Mouse (Mus musculus) spleen, adult 10 weeks (tissue): ENCODE measurements around the gene Slc44a5. TPM values are rescaled to one million over a fixed set of nuclear protein-coding genes. Genes with fewer than 3 reads are reported as not detected.

Experiments used
- polyA plus RNA-seq: library from polyadenylated mRNA; stranded (reverse); fragments of 350-450 nt; fragmentation: Illumina TruSeq; extraction: RNeasy Lipid Tissue Mini Kit (QIAGEN cat#74804); gene quantifications from one replicate; pipeline ENCODE4 v1.2.3, GENCODE M21; 2015; ENCODE audit warnings: low replicate concordance; ENCODE audit not compliant: insufficient read depth

Slc44a5 gene
- polyA plus RNA-seq = 1.2 TPM

DNA sequence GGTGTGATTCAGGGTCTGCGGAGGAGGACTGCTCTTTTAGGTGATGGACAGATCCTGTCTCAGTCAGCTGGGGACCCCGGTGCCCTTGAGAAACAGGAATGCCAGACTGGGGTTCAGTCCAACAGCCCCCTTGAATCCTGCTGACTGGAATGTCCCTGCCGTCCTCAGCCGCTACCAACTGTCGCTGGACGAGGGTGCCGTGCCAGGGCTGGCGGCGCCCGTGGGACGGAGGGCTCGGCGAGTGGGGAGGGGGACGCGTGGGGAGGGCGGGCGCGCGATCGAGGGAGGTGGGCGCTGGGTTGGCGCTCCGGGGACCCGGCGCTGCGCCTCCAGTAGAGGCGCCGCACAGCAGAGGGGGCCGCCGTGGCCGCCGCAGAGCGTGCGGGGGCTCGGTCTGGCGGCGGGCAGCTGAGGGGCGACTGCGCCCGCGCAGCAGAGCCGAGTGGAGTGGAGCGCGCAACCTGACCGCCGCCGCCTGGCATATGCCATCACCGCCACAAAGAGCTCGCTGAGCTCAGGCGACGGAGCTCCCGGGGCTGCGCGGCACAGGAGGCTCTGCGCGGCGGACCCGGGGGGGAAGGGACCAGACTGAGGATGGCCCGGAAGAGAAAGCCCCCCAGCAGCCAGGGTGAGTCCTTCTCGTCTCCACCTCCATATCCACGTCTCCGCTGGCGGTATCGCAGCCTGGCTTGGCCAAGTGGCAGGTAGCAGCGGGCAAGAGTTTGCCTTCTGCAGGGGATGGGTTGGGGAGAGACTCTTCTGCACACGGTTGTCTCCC lies at the start of gene Slc44a5:
TSS of gene Slc44a5 (plus strand) at position 266 of the 778 bp plus-strand sequence.

DNA sequence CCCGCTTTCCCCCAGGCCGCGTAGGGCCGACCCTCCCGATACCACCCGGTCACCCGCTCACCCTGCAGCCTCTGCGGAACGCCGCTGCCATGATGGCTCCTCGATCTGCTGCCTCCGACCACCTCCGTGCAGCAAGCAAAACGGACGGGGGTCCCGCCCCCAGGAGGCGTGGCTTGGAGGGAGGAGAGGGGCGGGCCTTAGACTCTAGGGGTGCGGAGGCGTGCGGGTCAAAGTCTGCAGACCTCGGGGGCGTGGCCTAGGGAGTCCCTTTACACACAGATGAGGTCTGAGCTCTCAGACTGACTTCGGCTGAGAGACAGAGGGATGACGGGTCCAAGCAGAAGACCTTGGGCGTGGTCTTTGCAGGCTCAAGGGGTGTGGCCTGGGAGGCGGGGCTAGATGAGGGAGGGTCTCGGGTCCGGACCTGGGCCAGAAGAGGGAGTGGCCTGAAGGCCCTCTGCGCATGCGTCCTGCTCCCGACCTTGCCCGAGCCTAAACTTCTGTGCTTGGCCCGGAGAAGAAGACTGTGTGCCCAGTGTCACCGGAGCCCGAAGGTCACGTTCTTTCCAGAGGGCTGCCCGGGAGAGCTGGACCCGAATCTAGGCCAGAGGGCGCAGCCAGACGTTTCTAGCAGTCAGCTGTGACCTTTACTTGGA lies 28.8 kb upstream of the Slc44a5 start, which contains the start of gene Acadm:
TSS of gene Acadm (minus strand) at position 298 of the 656 bp plus-strand sequence.

Other genes with a start within 250 kb of the Slc44a5 start
- gene St6galnac3, start 248.3 kb upstream of the Slc44a5 start, polyA plus RNA-seq = 12.0 TPM
- gene Asb17, start 129.2 kb upstream of the Slc44a5 start, polyA plus RNA-seq = not detected
- not detected for gene Msh4, start 67.3 kb upstream of the Slc44a5 start, polyA plus RNA-seq
- gene Rabggtb, start 60.4 kb upstream of the Slc44a5 start, polyA plus RNA-seq = 83.6 TPM
- gene Acadm, start 28.8 kb upstream of the Slc44a5 start, polyA plus RNA-seq = 91.5 TPM